Mouse (Mus musculus) brain, embryonic 14.5 days (tissue): ENCODE measurements around the gene Gbf1.

Source experiments
- CTCF ChIP-seq: fragments of 200-500 bp; IDR thresholded peaks from 2 replicates; pipeline ENCODE4 v1.5.1; 2012; ENCODE audit warnings: inconsistent platforms, mild to moderate bottlenecking, moderate library complexity, borderline replicate concordance; ENCODE audit not compliant: insufficient read depth, insufficient read length; ENCODE audit errors: extremely low read depth
- POLR2A ChIP-seq: fragments of 200-500 bp; IDR thresholded peaks from 2 replicates; pipeline ENCODE4 v1.6.1; 2012; ENCODE audit warnings: mild to moderate bottlenecking, inconsistent platforms, borderline replicate concordance; ENCODE audit not compliant: poor library complexity, insufficient read depth, insufficient read length, severe bottlenecking; ENCODE audit errors: extremely low read depth

DNA sequence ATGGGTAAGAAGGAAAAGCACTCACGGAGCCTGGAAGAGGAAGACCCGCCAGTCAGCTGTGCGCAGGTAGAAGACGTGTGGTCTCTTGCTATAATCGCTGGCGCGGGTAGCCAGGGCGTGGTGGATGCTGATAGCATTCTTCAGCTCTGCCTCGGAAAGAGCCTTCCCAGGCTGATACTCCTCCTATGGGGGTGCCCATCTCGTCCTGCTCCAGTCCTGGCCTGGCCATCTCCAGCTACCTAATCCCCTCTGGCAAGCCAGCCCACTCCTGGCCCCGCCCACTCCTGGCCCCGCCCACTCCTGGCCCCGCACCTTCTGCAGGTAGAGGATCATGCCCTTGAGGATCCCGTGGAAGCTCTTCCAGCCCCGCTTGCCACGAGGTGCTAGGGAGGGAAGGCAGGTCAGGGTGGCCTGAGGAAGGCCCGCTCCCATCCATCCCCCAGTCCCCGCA, 161.9 kb downstream of the Gbf1 start:
- no peak for TF ChIP-seq CTCF
- TF ChIP-seq POLR2A: no peak
